Mouse (Mus musculus) midbrain, embryonic 13.5 days (tissue): ENCODE measurements around the gene Gdi2. TPM values are rescaled to one million over a fixed set of nuclear protein-coding genes. Genes with fewer than 3 reads are reported as not detected.

Experiments used
- ATAC-seq: fragments of 200-750 bp; cut with Nextera tagmentation; 2 replicates; pipeline ENCODE4 v1.8.0; 2017; ENCODE audit warnings: mild to moderate bottlenecking, moderate TSS enrichment, moderate library complexity
- H3K27ac ChIP-seq: fragments of 300-500 bp; sonication (generic); 2 replicates; pipeline ENCODE4 v1.5.1; 2015; ENCODE audit warnings: inconsistent platforms, mild to moderate bottlenecking, moderate library complexity
- H3K27me3 ChIP-seq: fragments of 300-500 bp; sonication (generic); 2 replicates; pipeline ENCODE4 v1.6.1; 2015; ENCODE audit warnings: mild to moderate bottlenecking, inconsistent platforms
- H3K36me3 ChIP-seq: fragments of 300-500 bp; sonication (generic); 2 replicates; pipeline ENCODE4 v1.6.1; 2015; ENCODE audit warnings: mild to moderate bottlenecking, inconsistent platforms
- H3K4me1 ChIP-seq: fragments of 300-500 bp; sonication (generic); replicated peaks from 2 replicates; pipeline ENCODE4 v1.6.1; 2015; ENCODE audit warnings: inconsistent platforms
- H3K4me2 ChIP-seq: fragments of 300-500 bp; sonication (generic); replicated peaks from 2 replicates; pipeline ENCODE4 v1.6.1; 2015; ENCODE audit warnings: moderate library complexity, mild to moderate bottlenecking, inconsistent platforms
- H3K4me3 ChIP-seq: fragments of 300-500 bp; sonication (generic); replicated peaks from 2 replicates; pipeline ENCODE4 v1.5.1; 2015; ENCODE audit warnings: mild to moderate bottlenecking, inconsistent platforms
- H3K9ac ChIP-seq: fragments of 300-500 bp; sonication (generic); replicated peaks from 2 replicates; pipeline ENCODE4 v1.6.1; 2015; ENCODE audit warnings: mild to moderate bottlenecking, inconsistent platforms
- H3K9me3 ChIP-seq: fragments of 300-500 bp; sonication (generic); 2 replicates; pipeline ENCODE4 v1.6.1; 2016; ENCODE audit warnings: mild to moderate bottlenecking, inconsistent platforms
- whole genome bisulfite sequencing: fragments of 180-500 bp; shearing (Covaris S2); methylation state at CpG from one replicate; pipeline ENCODE4 v1.1.7; 2015; 5-methylcytosine and 5-hydroxymethylcytosine counted together
- polyA plus RNA-seq: library from polyadenylated mRNA; unstranded; fragments of >200 nt; fragmentation: Nextera tagmentation; extraction: Ambion mirVana; gene quantifications from 2 replicates; pipeline ENCODE4 v1.2.1, GENCODE M21; 2015

Gene Gdi2
- polyA plus RNA-seq, 1 experiment from 2014 or later, result 435 TPM

- H3K9ac ChIP-seq, result no peak overlapping the region
- H3K4me1 ChIP-seq, result peaks cover 6% of the 10 kb centered on the region; the same call in 1 of the 2 replicates
- 72% methylated on average over 10 of the region's 10 CpGs for WGBS
- no peak overlapping the region for H3K27ac ChIP-seq
- peak; percentile 35; the same call in 1 of the 2 replicates for ATAC-seq
- H3K4me3 ChIP-seq, result no peak overlapping the region
- H3K36me3 ChIP-seq, result no peaks in the 10 kb centered on the region
- H3K9me3 ChIP-seq, result no peaks in the 10 kb centered on the region
- H3K27me3 ChIP-seq, result no peaks in the 10 kb centered on the region
- no peak overlapping the region for H3K4me2 ChIP-seq
Measured at GRCm38 (mm10) chr13:3531692-3532320, 6.1 kb upstream of the Gdi2 start.

DNA sequence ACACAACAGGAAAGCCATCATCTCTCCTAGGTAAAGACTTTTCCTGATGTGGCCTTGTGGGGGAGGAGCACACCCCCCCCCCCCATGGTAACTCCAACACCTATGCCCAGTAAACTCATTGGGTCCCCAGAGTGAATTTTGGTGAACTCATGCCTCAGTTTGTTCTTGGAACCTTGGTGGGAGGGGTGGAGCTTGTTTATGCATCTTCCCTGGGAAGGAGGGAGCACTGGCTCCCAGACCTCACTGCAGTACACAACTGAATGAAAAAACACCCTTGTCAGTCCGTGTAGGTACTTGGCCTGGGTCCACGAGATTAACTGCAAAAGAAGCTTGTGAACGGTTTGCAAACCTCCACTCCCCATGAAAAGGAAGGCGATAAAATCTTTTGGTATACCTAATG, 5.4 kb upstream of the Gdi2 start:
- no peaks in the 10 kb centered on the region for H3K27me3 ChIP-seq
- no peaks in the 10 kb centered on the region for H3K9me3 ChIP-seq
- no peaks in the 10 kb centered on the region for H3K36me3 ChIP-seq
- WGBS, result 76% methylated on average over 4 of the region's 4 CpGs
- H3K4me1 ChIP-seq, result peaks cover 12% of the 10 kb centered on the region; the same call in 1 of the 2 replicates
- ATAC-seq, result no peak
- H3K9ac ChIP-seq, result no peak overlapping the region
- H3K4me2 ChIP-seq, result no peak overlapping the region
- no peak overlapping the region for H3K4me3 ChIP-seq
- H3K27ac ChIP-seq, result no peak overlapping the region

GRCm38 (mm10) chr13:3534146-3534545, 3.7 kb upstream of the Gdi2 start:
- Histone ChIP-seq H3K4me2 (no peak overlapping the region), H3K36me3 (no peaks in the 10 kb centered on the region), H3K9me3 (no peaks in the 10 kb centered on the region), H3K27ac (no peak overlapping the region), H3K4me1 (peaks cover 15% of the 10 kb centered on the region), H3K9ac (no peak overlapping the region), H3K27me3 (no peaks in the 10 kb centered on the region), H3K4me3 (no peak overlapping the region)
- 92% methylated on average over 4 of the region's 4 CpGs for WGBS
- no peak for ATAC-seq

DNA sequence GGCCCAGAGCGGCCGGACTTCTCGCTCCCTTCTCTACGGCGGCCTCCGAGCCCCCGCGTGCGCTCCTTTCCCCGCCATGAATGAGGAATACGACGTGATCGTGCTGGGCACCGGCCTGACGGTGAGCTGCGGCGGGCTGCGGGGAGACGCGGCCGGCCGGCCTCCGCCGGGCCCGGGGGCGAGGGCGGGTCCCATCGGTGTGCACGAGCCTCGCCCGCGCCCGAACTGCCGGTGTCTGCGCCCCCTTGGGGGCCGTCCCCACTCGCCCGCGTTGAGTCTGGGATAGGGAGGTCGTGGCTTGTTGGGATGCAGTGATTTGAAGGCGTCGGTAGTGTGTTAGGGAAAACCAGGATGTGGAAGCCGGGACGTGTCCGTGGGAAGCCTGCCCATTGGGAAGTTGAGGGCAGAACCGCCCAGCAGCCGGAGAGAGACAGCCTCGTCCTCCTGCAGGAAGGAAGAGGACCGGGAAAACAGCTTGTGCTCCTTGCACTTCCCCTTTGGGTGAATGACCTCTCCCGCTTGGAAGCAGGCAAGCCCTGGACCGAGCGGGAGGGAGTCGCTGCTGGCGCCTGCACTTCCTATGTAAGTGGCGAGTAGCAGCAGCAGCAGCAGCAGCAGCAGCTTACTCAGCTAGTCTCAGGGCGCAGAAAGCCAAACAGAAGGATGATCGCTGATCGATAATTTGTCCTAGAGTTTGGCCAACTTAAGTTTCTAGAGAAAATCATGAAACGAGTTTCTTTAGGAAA, 533 bp downstream of the Gdi2 start:
- Histone ChIP-seq H3K27me3 (no peaks in the 10 kb centered on the region), H3K4me2 (peak overlapping the region; percentile 78), H3K4me1 (peaks cover 49% of the 10 kb centered on the region), H3K4me3 (peak overlapping the region; percentile 91), H3K9ac (peak overlapping the region; percentile 98), H3K27ac (peak overlapping the region; percentile 98), H3K9me3 (no peaks in the 10 kb centered on the region), H3K36me3 (no peaks in the 10 kb centered on the region)
- WGBS, result under 1% methylated on average over 56 of the region's 59 CpGs
- ATAC-seq, result peak; percentile 66

- H3K27ac ChIP-seq, result peak overlapping the region; percentile 98
- WGBS, result 1% methylated on average over 15 of the region's 15 CpGs
- peak overlapping the region; percentile 78 for H3K4me2 ChIP-seq
- no peaks in the 10 kb centered on the region for H3K36me3 ChIP-seq
- H3K9me3 ChIP-seq, result no peaks in the 10 kb centered on the region
- peak overlapping the region; percentile 98 for H3K9ac ChIP-seq
- ATAC-seq, result no peak
- H3K4me1 ChIP-seq, result peaks cover 52% of the 10 kb centered on the region
- H3K27me3 ChIP-seq, result no peaks in the 10 kb centered on the region
- H3K4me3 ChIP-seq, result peak overlapping the region; percentile 91
Measured at GRCm38 (mm10) chr13:3538969-3539562, 1.2 kb downstream of the Gdi2 start.

DNA sequence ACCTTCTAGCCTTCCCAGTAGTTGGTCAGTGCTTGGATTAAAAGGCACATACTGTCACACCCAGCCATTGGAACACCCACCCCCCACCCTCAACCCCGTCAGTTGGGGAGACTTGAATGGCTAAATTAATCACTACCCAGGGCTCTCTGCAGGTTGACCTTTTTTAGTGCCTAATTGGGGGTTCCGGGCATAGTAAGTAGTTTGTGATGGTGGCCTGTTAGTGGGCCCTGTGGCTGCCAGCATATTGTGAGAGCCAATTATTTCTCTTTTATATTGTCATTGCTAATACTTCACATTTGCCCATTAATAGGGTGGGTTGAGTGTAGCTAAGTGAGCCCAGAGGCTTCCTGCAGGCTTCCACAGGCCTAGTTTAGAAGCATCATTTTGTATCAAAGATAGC, 2.3 kb downstream of the Gdi2 start:
- WGBS, result 22% methylated on average over 2 of the region's 2 CpGs
- Histone ChIP-seq H3K27me3 (no peaks in the 10 kb centered on the region), H3K4me2 (peak overlapping the region; percentile 78), H3K9me3 (no peaks in the 10 kb centered on the region), H3K36me3 (no peaks in the 10 kb centered on the region), H3K4me1 (peaks cover 59% of the 10 kb centered on the region), H3K4me3 (peak overlapping the region; percentile 91), H3K9ac (peak overlapping the region; percentile 33; the same call in 1 of the 2 replicates), H3K27ac (0 out of 2 replicates have a peak overlapping the region, but pooled peaks have one; percentile 35)
- ATAC-seq, result no peak

GRCm38 (mm10) chr13:3541159-3541782, 3.4 kb downstream of the Gdi2 start:
- ATAC-seq, result no peak

GRCm38 (mm10) chr13:3544077-3544874, 6.4 kb downstream of the Gdi2 start:
- no peak overlapping the region for H3K4me2 ChIP-seq
- no peak for ATAC-seq
- H3K27me3 ChIP-seq, result no peaks in the 10 kb centered on the region
- no peaks in the 10 kb centered on the region for H3K9me3 ChIP-seq
- no peak overlapping the region for H3K9ac ChIP-seq
- peaks cover 53% of the 10 kb centered on the region for H3K4me1 ChIP-seq
- WGBS, result 94% methylated on average over 4 of the region's 4 CpGs
- peaks cover 6% of the 10 kb centered on the region for H3K36me3 ChIP-seq
- no peak overlapping the region for H3K4me3 ChIP-seq
- H3K27ac ChIP-seq, result no peak overlapping the region

More at GRCm38 (mm10) chr13:3541159-3541782, 3.4 kb downstream of the Gdi2 start:
- Histone ChIP-seq H3K9me3 (no peaks in the 10 kb centered on the region), H3K4me3 (peak overlapping the region; percentile 91; the same call in 1 of the 2 replicates), H3K9ac (0 out of 2 replicates have a peak overlapping the region, but pooled peaks have one; percentile 36), H3K27ac (0 out of 2 replicates have a peak overlapping the region, but pooled peaks have one; percentile 7), H3K27me3 (no peaks in the 10 kb centered on the region), H3K36me3 (no peaks in the 10 kb centered on the region), H3K4me2 (peak overlapping the region; percentile 44), H3K4me1 (peaks cover 65% of the 10 kb centered on the region)
- WGBS, result 40% methylated on average over 2 of the region's 2 CpGs

DNA sequence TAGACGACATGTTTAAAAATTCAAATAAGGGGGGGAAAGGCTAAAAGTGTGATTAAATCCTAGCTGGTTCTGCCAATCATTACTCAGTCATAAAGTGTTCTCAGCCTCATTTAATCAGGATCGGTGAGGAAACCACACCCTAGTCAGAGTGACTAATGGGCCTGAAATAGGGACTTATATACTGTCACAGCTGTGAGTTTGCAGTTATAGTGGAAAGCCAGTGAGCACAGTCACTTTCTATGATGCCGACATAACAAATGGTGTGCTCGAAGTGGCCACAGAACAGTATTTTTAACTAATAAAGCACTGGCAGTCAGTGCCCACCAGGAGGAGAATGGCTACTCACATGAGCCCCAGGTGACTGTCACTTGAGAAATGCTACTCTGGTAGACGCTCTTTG, 7.1 kb downstream of the Gdi2 start:
- Histone ChIP-seq H3K27me3 (no peaks in the 10 kb centered on the region), H3K4me1 (peaks cover 46% of the 10 kb centered on the region), H3K9ac (no peak overlapping the region), H3K9me3 (no peaks in the 10 kb centered on the region), H3K36me3 (peaks cover 10% of the 10 kb centered on the region), H3K4me2 (no peak overlapping the region), H3K4me3 (no peak overlapping the region), H3K27ac (no peak overlapping the region)
- no peak for ATAC-seq
- WGBS, result 86% methylated on average over 5 of the region's 5 CpGs

DNA sequence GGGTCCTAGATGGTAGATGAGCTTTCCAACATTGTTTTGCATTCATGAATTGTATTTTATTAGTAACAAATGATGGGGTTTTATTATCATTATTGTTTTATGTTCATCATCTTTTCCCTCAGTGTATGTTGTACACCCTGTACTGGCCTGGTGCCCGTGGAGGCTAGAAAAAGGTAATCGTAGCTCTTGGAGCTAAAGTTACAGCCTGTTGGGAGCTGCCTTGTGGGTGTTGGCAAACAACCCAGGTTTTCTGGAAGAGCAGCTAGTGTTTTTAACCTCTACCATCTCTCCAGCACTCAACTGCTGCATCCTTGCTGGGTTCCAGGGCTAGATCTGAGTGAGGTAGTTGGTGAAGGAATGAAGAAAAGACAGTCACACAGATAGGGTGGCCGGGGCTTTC, 9.5 kb downstream of the Gdi2 start:
- WGBS, result 91% methylated on average over 3 of the region's 3 CpGs
- no peaks in the 10 kb centered on the region for H3K9me3 ChIP-seq
- no peak overlapping the region for H3K27ac ChIP-seq
- no peak for ATAC-seq
- H3K27me3 ChIP-seq, result no peaks in the 10 kb centered on the region
- H3K4me3 ChIP-seq, result no peak overlapping the region
- no peak overlapping the region for H3K4me2 ChIP-seq
- peaks cover 24% of the 10 kb centered on the region for H3K4me1 ChIP-seq
- H3K9ac ChIP-seq, result no peak overlapping the region
- peaks cover 17% of the 10 kb centered on the region for H3K36me3 ChIP-seq

DNA sequence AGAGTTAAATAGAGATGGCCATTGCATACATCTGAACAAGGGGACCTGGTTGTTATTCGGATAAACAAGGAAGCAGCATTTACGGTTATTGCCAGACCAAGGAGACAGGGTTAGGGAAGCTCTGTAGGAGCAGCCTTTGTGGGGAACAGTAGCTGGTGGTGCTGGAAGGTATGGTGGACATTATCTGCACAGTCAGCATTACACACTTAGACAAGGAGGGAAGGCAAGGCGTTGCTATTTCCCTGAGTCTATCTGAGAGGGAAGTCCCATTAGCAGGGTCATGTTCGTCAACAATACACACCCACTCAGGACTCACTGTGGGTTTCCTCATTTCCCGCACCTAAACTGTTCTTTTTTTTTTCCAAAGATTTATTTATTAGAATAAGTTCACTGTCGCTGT, 10.0 kb downstream of the Gdi2 start:
- Histone ChIP-seq H3K4me1 (peaks cover 19% of the 10 kb centered on the region), H3K9ac (no peak overlapping the region), H3K4me3 (no peak overlapping the region), H3K27ac (no peak overlapping the region), H3K36me3 (peaks cover 18% of the 10 kb centered on the region), H3K9me3 (no peaks in the 10 kb centered on the region), H3K27me3 (no peaks in the 10 kb centered on the region), H3K4me2 (no peak overlapping the region)
- WGBS, result 91% methylated on average over 6 of the region's 6 CpGs
- no peak for ATAC-seq
